Mouse (Mus musculus): ENCODE measurements at regions not wholly inside any gene's neighbourhood (a gene's known extent, or its start where the extent isn't known, plus 50 kb on each side); places are given as distances from the start of the nearest gene placed in this dataset.

- H3K4me1 ChIP-seq (replicated peaks; ENCODE audit: control insufficient read depth, insufficient read depth, low read length): peaks cover 22% of the 10 kb centered on the region
- DNase-seq: no peak
- H3K36me3 ChIP-seq (ENCODE audit: control insufficient read depth, insufficient read depth, low read length): no peaks in the 10 kb centered on the region
- H3K27ac ChIP-seq (ENCODE audit: control insufficient read depth, insufficient read depth, low read length): no peak overlapping the region
- WGBS: 84% methylated on average over 9 of the region's 9 CpGs
- H3K27me3 ChIP-seq (ENCODE audit: control insufficient read depth, insufficient read depth, low read length): no peaks in the 10 kb centered on the region
- TF ChIP-seq POLR2A (IDR thresholded peaks at IDR 0.05; ENCODE audit: control insufficient read depth, extremely low read depth, insufficient read depth, low read length, poor library complexity) (no peak), CTCF (IDR thresholded peaks at IDR 0.05; ENCODE audit: borderline replicate concordance, control insufficient read depth, extremely low read depth, insufficient read depth, low read length, poor library complexity) (no peak)
- H3K4me3 ChIP-seq (ENCODE audit: control insufficient read depth, insufficient read depth, low read length): no peak overlapping the region
Observed at GRCm38 (mm10) chr3:50881437-50882248, 342.6 kb upstream of the Noct start.

- Histone ChIP-seq H3K4me1 (replicated peaks; ENCODE audit: control insufficient read depth, insufficient read depth, low read length) (peaks cover 27% of the 10 kb centered on the region), H3K27ac (ENCODE audit: control insufficient read depth, insufficient read depth, low read length) (no peak overlapping the region), H3K27me3 (ENCODE audit: control insufficient read depth, insufficient read depth, low read length) (no peaks in the 10 kb centered on the region), H3K4me3 (ENCODE audit: control insufficient read depth, insufficient read depth, low read length) (no peak overlapping the region), H3K36me3 (ENCODE audit: control insufficient read depth, insufficient read depth, low read length) (no peaks in the 10 kb centered on the region)
- TF ChIP-seq POLR2A (IDR thresholded peaks at IDR 0.05; ENCODE audit: control insufficient read depth, extremely low read depth, insufficient read depth, low read length, poor library complexity) (no peak), CTCF (IDR thresholded peaks at IDR 0.05; ENCODE audit: borderline replicate concordance, control insufficient read depth, extremely low read depth, insufficient read depth, low read length, poor library complexity) (no peak)
- WGBS: 87% methylated on average over 8 of the region's 8 CpGs
- no peak for DNase-seq
Observed at GRCm38 (mm10) chr3:50882249-50882733, 342.0 kb upstream of the Noct start.

- peak overlapping the region; percentile 99 for H3K27ac ChIP-seq (ENCODE audit: control insufficient read depth, insufficient read depth, low read length)
Observed at GRCm38 (mm10) chr3:50886336-50886735, 337.9 kb upstream of the Noct start.

GRCm38 (mm10) chr3:50887002-50887401 is 337.2 kb upstream of the Noct start:
- Histone ChIP-seq H3K4me1 (replicated peaks; ENCODE audit: control insufficient read depth, insufficient read depth, low read length) (peaks cover 27% of the 10 kb centered on the region), H3K36me3 (ENCODE audit: control insufficient read depth, insufficient read depth, low read length) (no peaks in the 10 kb centered on the region), H3K27ac (ENCODE audit: control insufficient read depth, insufficient read depth, low read length) (peak overlapping the region; percentile 99), H3K27me3 (ENCODE audit: control insufficient read depth, insufficient read depth, low read length) (no peaks in the 10 kb centered on the region), H3K4me3 (ENCODE audit: control insufficient read depth, insufficient read depth, low read length) (peak overlapping the region; percentile 13)
- peak; percentile 77 for DNase-seq
- TF ChIP-seq CTCF (IDR thresholded peaks at IDR 0.05; ENCODE audit: borderline replicate concordance, control insufficient read depth, extremely low read depth, insufficient read depth, low read length, poor library complexity) (no peak), POLR2A (IDR thresholded peaks at IDR 0.05; ENCODE audit: control insufficient read depth, extremely low read depth, insufficient read depth, low read length, poor library complexity) (no peak)
- WGBS: 7% methylated on average over 7 of the region's 7 CpGs

More at GRCm38 (mm10) chr3:50886336-50886735, 337.9 kb upstream of the Noct start:
- Histone ChIP-seq H3K4me1 (replicated peaks; ENCODE audit: control insufficient read depth, insufficient read depth, low read length) (peaks cover 27% of the 10 kb centered on the region), H3K36me3 (ENCODE audit: control insufficient read depth, insufficient read depth, low read length) (no peaks in the 10 kb centered on the region), H3K4me3 (ENCODE audit: control insufficient read depth, insufficient read depth, low read length) (peak overlapping the region; percentile 38), H3K27me3 (ENCODE audit: control insufficient read depth, insufficient read depth, low read length) (no peaks in the 10 kb centered on the region)
- DNase-seq: peak; percentile 61
- no peak for TF ChIP-seq CTCF (IDR thresholded peaks at IDR 0.05; ENCODE audit: borderline replicate concordance, control insufficient read depth, extremely low read depth, insufficient read depth, low read length, poor library complexity)
- TF ChIP-seq POLR2A (IDR thresholded peaks at IDR 0.05; ENCODE audit: control insufficient read depth, extremely low read depth, insufficient read depth, low read length, poor library complexity): no peak
- WGBS: 14% methylated on average over 10 of the region's 10 CpGs

- Histone ChIP-seq H3K36me3 (ENCODE audit: control insufficient read depth, insufficient read depth, low read length) (no peaks in the 10 kb centered on the region), H3K27me3 (ENCODE audit: control insufficient read depth, insufficient read depth, low read length) (no peaks in the 10 kb centered on the region), H3K27ac (ENCODE audit: control insufficient read depth, insufficient read depth, low read length) (no peak overlapping the region; the same call in none of the 2 replicates), H3K4me1 (replicated peaks; ENCODE audit: control insufficient read depth, insufficient read depth, low read length) (peaks cover 27% of the 10 kb centered on the region), H3K4me3 (ENCODE audit: control insufficient read depth, insufficient read depth, low read length) (no peak overlapping the region)
- 96% methylated on average over 4 of the region's 4 CpGs for WGBS
- no peak for TF ChIP-seq POLR2A (IDR thresholded peaks at IDR 0.05; ENCODE audit: control insufficient read depth, extremely low read depth, insufficient read depth, low read length, poor library complexity)
- no peak for DNase-seq
Observed at GRCm38 (mm10) chr3:50888571-50889210, 335.6 kb upstream of the Noct start.

- Histone ChIP-seq H3K4me3 (ENCODE audit: control insufficient read depth, insufficient read depth, low read length) (no peak overlapping the region), H3K36me3 (ENCODE audit: control insufficient read depth, insufficient read depth, low read length) (no peaks in the 10 kb centered on the region), H3K4me1 (replicated peaks; ENCODE audit: control insufficient read depth, insufficient read depth, low read length) (peaks cover 14% of the 10 kb centered on the region), H3K27ac (ENCODE audit: control insufficient read depth, insufficient read depth, low read length) (no peak overlapping the region), H3K27me3 (ENCODE audit: control insufficient read depth, insufficient read depth, low read length) (no peaks in the 10 kb centered on the region)
- TF ChIP-seq CTCF (IDR thresholded peaks at IDR 0.05; ENCODE audit: borderline replicate concordance, control insufficient read depth, extremely low read depth, insufficient read depth, low read length, poor library complexity) (no peak), POLR2A (IDR thresholded peaks at IDR 0.05; ENCODE audit: control insufficient read depth, extremely low read depth, insufficient read depth, low read length, poor library complexity) (no peak)
- no peak for DNase-seq
- 97% methylated on average over 8 of the region's 8 CpGs for WGBS
Observed at GRCm38 (mm10) chr3:50890537-50890936, 333.7 kb upstream of the Noct start.

Measured in thymus, adult 2 months (tissue).